Mouse (Mus musculus) heart, embryonic 13.5 days (tissue): ENCODE data around the gene Sohlh2. TPM values are rescaled to one million over a fixed set of nuclear protein-coding genes. Genes with fewer than 3 reads are reported as not detected.

Experiments
- ATAC-seq: fragments of 200-750 bp; cut with Nextera tagmentation; 2 replicates; pipeline ENCODE4 v1.8.0; 2017; ENCODE audit warnings: moderate TSS enrichment; ENCODE audit not compliant: insufficient number of reproducible peaks, low FRiP score, low TSS enrichment; ENCODE audit errors: extremely low read depth
- H3K27ac ChIP-seq: fragments of 300-500 bp; sonication (generic); replicated peaks from 2 replicates; pipeline ENCODE4 v1.5.1; 2015; ENCODE audit warnings: moderate library complexity, mild to moderate bottlenecking, inconsistent platforms
- H3K27me3 ChIP-seq: fragments of 300-500 bp; sonication (generic); replicated peaks from 2 replicates; pipeline ENCODE4 v1.6.1; 2015; ENCODE audit warnings: mild to moderate bottlenecking, inconsistent platforms
- H3K36me3 ChIP-seq: fragments of 300-500 bp; sonication (generic); 2 replicates; pipeline ENCODE4 v1.6.1; 2015; ENCODE audit warnings: mild to moderate bottlenecking, inconsistent platforms
- H3K4me1 ChIP-seq: fragments of 300-500 bp; sonication (generic); 2 replicates; pipeline ENCODE4 v1.6.1; 2015; ENCODE audit warnings: inconsistent platforms
- H3K4me2 ChIP-seq: fragments of 300-500 bp; sonication (generic); 2 replicates; pipeline ENCODE4 v1.6.1; 2015; ENCODE audit warnings: inconsistent platforms, mild to moderate bottlenecking, moderate library complexity
- H3K4me3 ChIP-seq: fragments of 300-500 bp; sonication (generic); 2 replicates; pipeline ENCODE4 v1.5.1; 2015; ENCODE audit warnings: moderate library complexity, mild to moderate bottlenecking, inconsistent platforms
- H3K9ac ChIP-seq: fragments of 300-500 bp; sonication (generic); 2 replicates; pipeline ENCODE4 v1.6.1; 2015; ENCODE audit warnings: inconsistent platforms, mild to moderate bottlenecking, moderate library complexity
- H3K9me3 ChIP-seq: fragments of 300-500 bp; sonication (generic); 2 replicates; pipeline ENCODE4 v1.6.1; 2016; ENCODE audit warnings: inconsistent platforms
- WGBS: fragments of 180-500 bp; shearing (Covaris S2); methylation state at CpG from one replicate; pipeline ENCODE4 v1.1.7; 2015; ENCODE audit warnings: mixed read lengths; 5-methylcytosine and 5-hydroxymethylcytosine counted together
- microRNA-seq: library from miRNA; unstranded; fragments of <30 nt; microRNA quantifications from one replicate; pipeline ENCODE4, GENCODE M21; 2016
- polyA plus RNA-seq: library from polyadenylated mRNA; unstranded; fragments of >200 nt; fragmentation: Nextera tagmentation; extraction: Ambion mirVana; gene quantifications from 2 replicates; pipeline ENCODE4 v1.2.1, GENCODE M21; 2015

The Sohlh2 gene
- polyA plus RNA-seq, 1 experiment from 2014 or later = not detected

DNA sequence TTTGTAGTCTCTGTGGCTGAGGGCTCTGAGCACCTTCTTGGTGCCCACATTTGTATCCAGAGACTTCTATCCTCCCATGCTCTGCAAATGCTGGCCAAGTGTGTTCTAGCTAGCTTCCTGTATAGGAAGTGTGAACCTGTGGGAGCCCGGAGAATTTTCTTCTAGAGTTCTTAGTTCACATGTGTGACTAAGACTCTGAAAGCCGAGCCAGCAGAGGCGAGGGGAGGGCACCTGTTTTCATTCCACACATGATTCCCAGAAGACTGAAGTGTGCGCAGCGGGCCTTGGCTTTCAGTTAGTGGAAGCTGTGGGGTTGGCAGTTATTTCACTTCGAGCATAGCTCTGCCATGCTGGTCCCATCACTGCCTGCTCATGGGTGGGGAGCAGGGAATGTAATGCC lies 62.3 kb downstream of the Sohlh2 start:
- H3K9me3 ChIP-seq = no peaks in the 10 kb centered on the region
- no peak for ATAC-seq
- peaks cover 17% of the 10 kb centered on the region for H3K4me1 ChIP-seq
- no peak overlapping the region for H3K27ac ChIP-seq
- H3K9ac ChIP-seq = no peak overlapping the region
- H3K4me2 ChIP-seq = peak overlapping the region; percentile 86
- peaks cover 37% of the 10 kb centered on the region for H3K27me3 ChIP-seq
- 75% methylated on average over 6 of the region's 6 CpGs for WGBS
- H3K36me3 ChIP-seq = no peaks in the 10 kb centered on the region
- H3K4me3 ChIP-seq = no peak overlapping the region

DNA sequence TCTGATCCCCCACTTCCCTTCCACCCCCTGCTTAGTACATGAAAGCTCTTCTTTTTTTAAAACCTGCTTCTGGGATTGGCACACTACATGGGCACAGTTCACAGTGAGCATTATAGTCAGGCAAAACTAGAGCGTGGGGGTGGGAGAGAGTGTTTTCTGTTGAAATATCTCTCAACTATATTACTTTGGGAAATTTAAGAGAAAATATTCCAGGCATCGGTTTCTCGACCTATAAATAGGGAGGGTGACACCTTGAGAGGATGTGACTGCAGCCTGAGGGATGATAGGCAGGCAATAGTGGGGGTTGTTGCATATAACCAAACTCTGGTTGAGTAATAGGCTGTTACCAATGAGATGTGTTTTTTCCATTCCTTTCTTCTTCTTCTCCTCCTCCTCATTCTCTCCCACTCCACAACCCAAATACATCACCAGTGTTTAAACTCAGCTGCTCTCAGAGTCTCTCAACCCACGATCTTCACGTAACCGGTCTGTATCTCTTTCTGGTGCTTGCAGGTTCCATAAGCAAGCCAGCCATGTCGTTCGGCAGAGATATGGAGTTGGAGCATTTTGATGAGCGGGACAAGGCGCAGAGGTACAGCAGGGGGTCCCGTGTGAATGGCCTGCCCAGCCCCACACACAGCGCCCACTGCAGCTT lies 64.9 kb downstream of the Sohlh2 start:
- Histone ChIP-seq H3K9ac (no peak overlapping the region), H3K36me3 (no peaks in the 10 kb centered on the region), H3K4me3 (no peak overlapping the region), H3K4me1 (peaks cover 17% of the 10 kb centered on the region), H3K27me3 (peaks cover 34% of the 10 kb centered on the region), H3K4me2 (no peak overlapping the region), H3K27ac (no peak overlapping the region), H3K9me3 (no peaks in the 10 kb centered on the region)
- WGBS = 77% methylated on average over 12 of the region's 12 CpGs
- ATAC-seq = no peak

DNA sequence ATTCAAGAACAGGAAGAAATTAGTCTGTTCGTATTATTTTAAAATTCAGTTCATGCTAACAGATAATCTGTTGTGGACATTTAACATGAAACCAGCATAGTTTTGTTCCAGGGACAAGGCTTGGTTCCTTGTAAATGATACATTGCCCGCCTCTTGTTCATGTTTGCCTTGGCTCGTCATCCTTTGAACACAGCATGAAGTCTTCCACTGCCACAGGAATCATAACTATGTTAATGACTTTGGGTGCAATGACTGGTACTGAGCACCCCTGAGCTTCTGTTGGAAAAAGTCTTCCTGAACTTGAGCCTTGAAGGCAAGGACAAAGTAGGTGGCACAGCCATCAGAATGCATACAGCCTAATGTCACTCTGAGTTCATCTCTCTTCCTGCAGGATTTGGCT lies 66.2 kb downstream of the Sohlh2 start:
- H3K4me1 ChIP-seq = peaks cover 6% of the 10 kb centered on the region
- ATAC-seq = no peak
- 82% methylated on average over 3 of the region's 3 CpGs for WGBS

DNA sequence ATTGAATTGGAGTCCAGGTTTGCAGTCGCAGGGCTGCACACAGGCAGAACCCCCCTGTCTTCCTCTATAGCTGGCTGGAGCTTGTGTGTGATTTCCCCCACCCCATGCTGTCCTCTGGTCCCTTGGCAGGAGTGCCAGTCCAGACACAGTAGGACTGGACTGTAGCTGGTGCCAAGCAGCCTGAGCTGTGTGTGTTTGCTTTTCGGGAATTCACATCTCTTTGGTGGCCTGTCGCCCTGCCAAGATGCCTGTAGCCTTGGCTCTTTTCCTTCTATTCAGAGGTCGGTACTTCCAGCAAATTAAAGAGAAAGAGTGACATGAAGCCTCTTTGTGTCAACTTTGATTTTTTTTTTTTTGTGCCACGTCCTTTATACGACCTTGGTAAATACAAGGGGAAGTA lies 66.7 kb downstream of the Sohlh2 start:
- Histone ChIP-seq H3K4me3 (no peak overlapping the region), H3K9me3 (no peaks in the 10 kb centered on the region), H3K9ac (no peak overlapping the region), H3K36me3 (no peaks in the 10 kb centered on the region), H3K27me3 (peaks cover 17% of the 10 kb centered on the region), H3K4me1 (peaks cover 1% of the 10 kb centered on the region), H3K4me2 (no peak overlapping the region), H3K27ac (no peak overlapping the region)
- no peak for ATAC-seq
- 67% methylated on average over 6 of the region's 6 CpGs for WGBS

More for the DNA sequence above, 66.2 kb downstream of the Sohlh2 start:
- Histone ChIP-seq H3K27ac (no peak overlapping the region), H3K9me3 (no peaks in the 10 kb centered on the region), H3K9ac (no peak overlapping the region), H3K4me3 (no peak overlapping the region), H3K36me3 (no peaks in the 10 kb centered on the region), H3K27me3 (peaks cover 21% of the 10 kb centered on the region), H3K4me2 (no peak overlapping the region)

DNA sequence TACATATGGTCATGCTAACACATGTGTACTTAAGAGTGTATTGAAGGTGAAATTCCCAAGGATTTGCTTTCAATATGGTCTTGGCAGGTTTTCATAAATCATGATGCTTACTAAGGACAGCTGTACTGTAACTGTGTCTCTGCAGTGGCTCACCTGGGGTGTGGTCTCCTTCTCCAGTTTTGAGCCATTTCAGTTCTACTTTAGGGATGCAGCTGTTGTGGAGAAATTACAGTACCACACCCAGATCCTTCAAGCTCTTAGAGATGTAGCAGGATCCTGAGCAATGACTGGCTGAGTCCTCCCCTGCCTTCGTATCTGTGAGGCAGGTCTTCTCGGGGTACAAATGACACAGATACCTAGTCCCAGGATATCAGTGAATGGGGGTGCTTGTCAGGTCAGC lies 68.8 kb downstream of the Sohlh2 start:
- H3K4me1 ChIP-seq = no peaks in the 10 kb centered on the region
- H3K9ac ChIP-seq = no peak overlapping the region
- ATAC-seq = no peak
- no peaks in the 10 kb centered on the region for H3K27me3 ChIP-seq
- no peaks in the 10 kb centered on the region for H3K9me3 ChIP-seq
- 70% methylated on average over 2 of the region's 2 CpGs for WGBS
- H3K36me3 ChIP-seq = no peaks in the 10 kb centered on the region
- H3K4me3 ChIP-seq = no peak overlapping the region
- H3K27ac ChIP-seq = no peak overlapping the region
- no peak overlapping the region for H3K4me2 ChIP-seq

Small RNA genes lying within 50 kb of the gene (microRNA-seq; reads per million reads assigned to microRNA genes)
- not detected for gene Gm22029

Other genes starting within 250 kb of the Sohlh2 start
- 0.96 and 1.6 TPM in 2 replicates for gene Ccna1, start 126.5 kb upstream of the Sohlh2 start, polyA plus RNA-seq
- gene Spg20, start 69.9 kb upstream of the Sohlh2 start, polyA plus RNA-seq = 35.2 and 35.8 TPM in 2 replicates
- gene Ccdc169, start 44.7 kb upstream of the Sohlh2 start, polyA plus RNA-seq = 0.07 TPM in 1 of 2 replicates, not detected in the other
- gene Dclk1, start 60.3 kb downstream of the Sohlh2 start, polyA plus RNA-seq = 7.6 and 8.2 TPM in 2 replicates